Mouse (Mus musculus) right cerebral cortex, postnatal 36 days (tissue): Measurements from ENCODE around the gene Pth1r.
A peak's percentile ranks its signal among the peaks of the same experiment; 100 is the strongest.

Experiments used
- DNase-seq, 2 experiments: peaks; one replicate each; pipeline ENCODE4 v3.0.0; 2022; ENCODE audit warnings: low spot score in 2 of 2, mixed read lengths in 1 of 2

The Pth1r gene

DNA sequence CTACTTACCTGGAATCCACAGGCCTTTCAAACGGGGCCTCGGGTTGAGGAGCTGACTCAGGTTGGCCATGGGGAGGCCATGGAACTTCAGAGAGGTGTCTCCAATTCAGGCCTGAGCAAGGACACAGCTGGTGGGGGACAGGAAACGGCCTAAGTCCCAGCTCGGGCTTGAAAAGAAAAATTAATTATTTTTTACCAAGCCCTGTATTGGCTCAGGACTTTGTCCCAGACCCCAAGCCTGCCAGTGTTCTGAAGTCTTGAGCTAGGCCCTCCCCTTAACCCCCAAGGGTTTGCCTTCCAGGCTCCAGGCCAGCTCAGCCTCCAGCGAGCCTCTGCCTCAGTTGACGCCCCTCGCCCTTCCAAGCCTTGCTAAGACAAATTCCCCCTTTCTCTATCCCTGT is at the start of gene Pth1r:
TSS of gene Pth1r (minus strand) at position 185 of the 400 bp plus-strand sequence.
- no peak for DNase-seq

DNA sequence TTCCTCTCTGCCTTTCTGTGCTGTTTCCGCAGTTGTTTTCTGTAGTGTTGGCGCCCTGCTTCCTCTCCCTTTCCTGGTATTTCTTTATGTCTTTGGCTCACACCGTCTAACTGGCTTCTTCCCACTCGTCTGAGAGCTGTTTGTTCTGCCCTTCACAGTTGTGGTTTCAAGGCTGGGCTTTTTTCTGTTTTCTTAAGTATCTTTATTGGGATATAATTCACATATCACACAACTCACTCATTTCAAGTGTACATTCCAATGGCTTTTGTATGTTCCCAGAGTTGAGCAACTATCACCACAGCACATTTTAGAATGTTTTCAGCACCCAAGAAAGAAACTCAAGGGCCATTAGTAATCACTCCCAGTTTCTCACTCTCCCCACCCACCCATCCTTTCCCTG is 43.5 kb upstream of the Pth1r start:
- DNase-seq, result no peak

DNA sequence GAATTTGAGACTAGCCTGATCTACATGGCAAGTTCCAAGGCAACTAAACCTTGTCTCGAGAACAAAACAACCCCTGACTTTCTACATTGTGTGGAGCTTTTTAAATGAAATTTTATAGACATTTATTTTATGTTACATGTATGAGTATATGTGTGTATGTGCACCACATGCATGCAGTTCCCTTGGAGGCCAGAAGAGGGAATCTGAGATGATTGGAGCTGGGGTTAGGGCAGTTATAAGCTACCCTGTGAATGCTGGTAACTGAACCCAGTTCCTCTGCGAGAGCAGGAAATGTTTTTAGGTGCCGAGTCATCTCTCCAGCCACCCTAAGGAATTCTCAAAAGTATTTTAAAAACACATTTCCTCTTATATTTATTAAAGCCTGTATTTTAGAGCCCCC is 41.2 kb upstream of the Pth1r start:
- DNase-seq, result no peak

DNA sequence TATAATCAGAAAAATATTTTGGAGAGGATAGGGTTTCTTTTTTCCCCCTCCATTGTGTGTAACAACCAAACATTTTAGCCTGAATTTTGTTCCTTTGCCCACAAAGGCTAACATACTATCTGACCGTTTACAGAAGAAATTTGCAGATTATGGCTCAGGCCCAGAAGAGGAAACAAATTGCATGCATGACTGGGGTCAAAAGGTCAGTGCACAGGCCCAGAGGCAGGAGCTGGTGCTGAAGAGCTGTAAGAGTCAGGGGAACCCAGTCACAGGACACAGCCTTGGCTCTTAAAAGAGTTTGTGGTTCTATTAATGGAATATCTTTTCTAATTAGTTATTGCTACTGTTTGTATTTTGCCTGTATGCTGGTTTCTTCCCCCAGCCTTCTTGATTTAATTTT is 36.7 kb upstream of the Pth1r start:
- DNase-seq, result no peak

DNA sequence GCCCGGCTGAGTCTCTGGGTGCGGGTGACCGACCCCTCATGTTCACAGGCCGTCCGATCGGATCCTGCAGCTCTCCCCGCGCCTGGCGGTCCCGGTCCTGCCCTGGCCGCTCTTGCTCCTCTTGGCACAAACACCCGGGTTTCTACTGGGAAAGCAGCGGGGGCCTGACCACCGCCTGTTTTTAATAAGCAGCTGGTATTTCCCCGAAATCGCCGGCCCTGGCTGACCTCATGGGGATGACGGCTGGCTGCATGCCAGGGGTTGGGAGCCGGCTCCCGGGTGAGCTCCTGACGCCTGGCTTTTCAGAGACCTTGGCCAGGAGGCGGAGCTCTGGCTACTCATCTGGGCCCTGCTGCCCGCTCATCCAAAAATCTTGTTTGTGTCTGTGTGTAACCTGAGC is 34.8 kb upstream of the Pth1r start:
- peak; percentile 49 to 51 for DNase-seq

DNA sequence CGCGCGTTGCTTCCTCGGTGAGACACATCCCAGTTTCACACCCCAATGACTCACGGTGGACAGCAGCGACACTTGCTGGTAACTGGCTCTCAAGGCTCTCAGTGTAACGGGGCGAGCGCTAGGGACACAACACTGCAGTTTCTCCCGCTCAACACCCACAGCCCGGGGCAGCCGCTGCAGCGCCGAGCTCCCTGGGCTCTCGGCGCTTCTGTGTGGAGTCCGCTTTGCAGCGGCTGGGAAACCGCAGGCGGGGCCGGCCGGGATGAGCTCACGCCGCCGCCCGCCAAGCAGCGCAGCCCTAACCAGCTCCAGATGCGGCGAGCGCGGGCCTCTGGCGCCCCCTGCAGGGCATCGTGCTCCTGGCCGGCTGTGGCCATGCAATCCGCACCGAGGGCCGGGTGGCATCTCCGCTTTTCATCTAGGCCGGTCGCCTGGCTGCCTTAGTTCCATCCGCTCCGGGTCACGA is 34.3 kb upstream of the Pth1r start:
- peak; percentile 86 to 87 for DNase-seq

DNA sequence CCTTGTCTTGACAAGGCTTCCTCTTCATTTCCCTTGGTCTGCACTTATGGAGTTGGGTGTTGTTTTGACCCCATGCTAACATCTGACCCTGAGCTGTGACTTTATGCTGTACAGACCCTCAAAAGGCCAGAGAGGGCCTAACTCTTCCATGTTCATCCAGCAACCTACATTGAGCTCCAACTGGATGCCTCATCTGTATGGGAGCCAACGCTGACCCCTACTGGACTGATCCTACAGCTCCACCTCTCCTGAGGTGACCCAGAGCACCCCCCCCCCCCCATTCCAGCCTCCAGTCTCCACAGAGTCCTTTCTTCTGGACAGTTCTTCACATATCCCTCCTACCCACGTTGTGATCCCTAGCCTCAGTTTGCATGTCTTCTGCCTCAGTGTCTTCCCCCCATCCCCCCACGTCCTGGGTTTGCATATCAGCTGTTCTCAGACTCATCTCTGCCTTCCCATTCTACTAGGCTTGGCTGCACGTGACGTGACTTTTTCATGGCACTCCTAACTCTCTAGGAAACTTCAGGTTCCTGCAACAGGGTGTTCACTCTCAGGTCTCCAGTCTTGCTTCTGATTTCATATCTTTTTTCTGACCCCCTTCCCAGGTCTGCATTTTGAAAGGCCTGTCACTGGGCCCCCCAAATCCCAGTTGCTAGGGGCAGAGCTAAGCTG is 32.4 kb upstream of the Pth1r start:
- no peak for DNase-seq

DNA sequence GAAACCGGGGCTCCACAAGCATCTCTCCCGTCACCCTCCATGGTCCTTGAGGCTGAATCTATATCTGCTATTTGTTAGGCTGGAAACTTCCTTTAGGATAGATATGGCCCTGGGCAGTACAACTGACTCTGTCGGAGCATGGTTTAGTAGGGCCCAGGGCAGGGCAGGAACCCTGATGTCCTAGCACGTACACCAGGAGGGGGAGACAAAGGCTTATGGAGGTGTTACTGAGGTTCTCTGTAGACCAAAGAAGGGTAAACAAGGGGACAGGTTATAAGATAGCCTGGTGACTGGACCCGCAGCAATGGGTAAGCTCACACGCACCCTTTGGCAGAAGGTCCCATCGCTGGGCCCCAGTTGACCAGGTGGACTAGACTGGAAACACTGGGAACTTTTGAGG is 31.6 kb upstream of the Pth1r start:
- DNase-seq, result no peak

DNA sequence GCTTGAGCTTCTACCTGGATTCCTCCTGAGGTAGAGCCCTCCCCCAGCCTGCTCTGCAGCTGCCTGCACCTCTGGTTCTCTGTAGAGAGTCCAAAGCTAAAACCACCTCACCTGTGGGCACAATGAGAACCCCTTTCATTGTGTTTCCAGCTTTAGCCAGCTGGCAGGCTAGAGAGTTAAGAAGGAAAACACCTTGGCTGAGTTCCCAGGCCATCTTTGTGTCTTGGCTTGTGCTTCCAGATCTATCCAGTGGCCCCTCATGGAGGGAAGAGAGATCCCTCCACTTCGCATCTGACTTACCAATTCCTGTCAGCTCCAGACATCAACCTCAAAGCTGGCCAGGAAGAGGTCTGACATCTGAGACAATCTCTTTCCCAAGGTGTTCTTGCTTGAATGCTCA is 31.2 kb upstream of the Pth1r start:
- no peak for DNase-seq

DNA sequence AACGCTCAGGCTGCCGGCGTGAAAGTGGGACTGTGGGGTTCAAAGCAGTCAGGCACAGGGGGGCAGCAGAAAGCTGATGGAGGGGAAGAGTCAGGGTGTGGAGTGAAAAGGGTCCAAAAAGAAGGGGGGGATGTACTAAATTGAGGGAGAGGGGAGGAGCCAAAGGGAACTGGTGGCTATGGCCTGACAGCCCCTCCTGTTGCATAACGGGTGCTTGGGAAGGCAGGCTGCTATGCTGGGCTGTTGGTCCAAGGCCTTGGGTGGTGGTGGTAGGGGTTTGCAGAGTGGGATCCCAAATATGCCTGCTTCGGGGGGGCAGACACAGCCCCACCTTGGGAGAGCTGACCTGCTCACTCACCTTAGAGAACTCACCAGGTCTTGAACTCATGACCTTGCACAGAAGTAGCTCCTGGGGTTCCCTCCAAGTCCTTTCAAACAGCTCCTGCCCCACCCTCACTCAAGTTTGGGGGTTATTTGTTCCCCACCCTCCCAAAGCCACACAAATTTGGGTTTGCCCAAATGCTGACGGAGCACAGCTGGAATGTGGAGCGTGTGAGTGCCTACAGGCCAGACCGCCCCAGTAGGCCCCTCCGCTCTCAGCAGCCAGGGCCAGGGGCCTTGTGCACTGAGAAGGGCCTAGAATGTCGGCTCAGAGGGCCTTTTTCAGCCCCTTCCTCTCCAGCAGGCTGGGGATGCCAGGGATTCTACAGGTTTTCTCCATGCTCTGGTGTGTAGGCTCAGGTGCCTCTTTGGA is 28.5 kb upstream of the Pth1r start:
- no peak for DNase-seq

DNA sequence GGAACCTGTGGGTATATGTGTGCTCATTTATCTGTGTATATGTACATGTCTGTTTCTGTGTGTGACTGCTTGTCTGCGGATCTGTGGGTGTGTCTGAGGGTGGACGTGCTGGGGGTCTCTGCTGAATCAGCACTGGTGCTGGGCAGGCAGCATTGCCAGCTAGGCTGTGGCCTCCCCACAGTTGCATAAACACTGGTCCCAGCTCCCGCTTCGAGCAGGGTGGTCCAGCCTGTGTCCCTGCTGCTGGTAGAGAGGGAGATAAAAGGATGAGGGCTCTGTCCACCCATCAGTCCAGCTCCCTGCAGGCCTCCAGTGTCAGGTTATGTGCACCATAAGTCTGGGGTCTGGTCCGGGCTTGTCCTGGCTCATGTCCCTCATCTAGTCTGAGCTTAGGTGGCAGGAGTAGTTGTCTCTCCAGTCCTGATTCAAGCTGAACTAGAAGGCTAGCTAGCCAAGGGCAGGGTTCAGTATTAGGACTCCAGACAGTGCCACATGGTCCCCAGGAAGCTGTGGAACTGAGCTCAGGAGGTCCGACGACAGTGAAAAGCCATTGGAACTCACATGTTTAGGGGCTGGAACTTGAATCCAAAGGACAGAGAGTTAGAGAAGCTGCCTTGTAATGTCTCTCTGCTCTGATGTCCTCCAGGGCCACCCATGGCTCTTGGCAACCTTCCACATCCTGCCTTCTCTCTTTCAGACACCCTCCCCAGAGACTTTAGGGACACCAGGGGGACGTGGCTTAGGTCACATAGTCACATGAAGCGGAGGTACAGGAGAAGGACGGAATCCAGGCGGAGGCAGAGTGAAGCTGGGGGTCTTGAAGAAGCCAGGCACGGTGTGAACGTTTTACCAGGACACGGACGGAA is 27.7 kb upstream of the Pth1r start:
- no peak for DNase-seq

DNA sequence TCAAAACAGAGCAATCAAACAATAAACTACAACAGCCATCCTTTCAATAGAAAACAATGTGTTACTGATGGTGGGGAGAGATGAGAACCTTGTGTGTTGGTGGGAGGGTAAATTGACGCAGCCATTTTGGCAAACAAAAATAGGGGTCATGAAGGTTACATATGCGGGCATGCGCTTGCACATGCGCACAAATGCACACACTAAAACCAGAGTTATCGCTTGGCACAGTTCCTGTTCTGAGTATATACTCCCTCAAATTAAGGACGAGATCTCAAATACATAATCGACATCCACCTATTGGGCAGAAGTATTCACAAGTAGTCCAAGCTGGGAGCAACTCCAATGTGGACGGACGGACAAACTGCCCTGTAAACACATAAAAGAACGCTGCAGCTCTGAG is 25.4 kb upstream of the Pth1r start:
- DNase-seq, result no peak

DNA sequence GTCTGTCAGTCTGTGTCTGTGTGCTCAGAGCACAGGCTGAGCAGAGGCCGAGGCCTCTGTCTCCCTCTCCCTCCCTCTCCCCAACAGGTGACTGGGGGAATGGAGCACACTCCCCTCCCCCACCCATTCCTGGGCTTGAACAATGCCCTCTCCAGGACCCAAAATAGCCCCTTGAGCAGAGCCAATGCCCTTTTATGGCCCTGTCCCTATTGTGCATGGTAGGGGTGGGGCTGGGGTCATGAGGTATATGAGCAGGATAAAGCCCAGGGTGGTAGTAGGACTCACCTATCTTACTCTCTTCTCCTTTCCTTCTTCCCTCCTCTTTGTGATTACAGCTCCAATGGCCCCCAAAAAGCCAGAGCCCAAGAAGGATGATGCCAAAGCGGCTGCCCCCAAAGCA is 16.5 kb upstream of the Pth1r start:
- no peak for DNase-seq

DNA sequence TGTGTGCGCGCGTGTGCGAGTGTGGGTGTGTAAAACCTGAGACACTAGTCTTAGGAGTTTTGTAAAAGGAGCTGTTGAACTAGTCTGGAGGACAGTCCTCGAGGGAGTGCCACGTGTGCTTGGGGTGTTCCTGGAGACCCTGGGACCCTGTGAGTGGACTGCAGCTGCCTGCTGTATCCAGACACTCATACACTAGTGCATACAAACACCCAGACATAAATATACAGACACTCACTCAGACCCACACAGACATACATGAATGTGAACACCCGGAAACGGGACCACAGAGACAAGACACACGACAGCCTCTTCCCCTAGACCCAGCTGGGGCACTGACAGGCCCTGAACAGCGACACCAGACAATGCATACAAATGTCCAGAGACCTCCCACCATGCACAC is 15.8 kb upstream of the Pth1r start:
- DNase-seq, result no peak

DNA sequence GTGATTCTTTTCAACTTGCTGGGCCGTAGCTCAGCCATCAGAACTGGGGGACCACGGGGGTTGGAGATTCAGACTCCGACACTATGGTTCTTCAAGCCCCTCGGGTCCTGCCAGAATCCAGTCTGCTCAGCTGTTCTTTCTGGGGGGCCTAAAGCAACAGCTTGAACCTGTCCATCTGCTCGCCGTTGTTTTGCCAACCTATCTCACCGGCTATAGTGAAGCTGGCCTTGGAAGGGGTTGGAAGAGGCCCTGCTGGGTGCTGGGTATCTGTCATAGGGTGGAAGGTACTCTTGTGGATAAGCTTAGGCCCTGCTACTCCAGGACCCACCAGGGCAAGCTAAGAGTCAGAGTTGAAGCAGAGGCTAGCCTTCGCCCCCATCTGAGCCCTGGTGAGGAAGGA is 13.9 kb upstream of the Pth1r start:
- DNase-seq, result no peak

DNA sequence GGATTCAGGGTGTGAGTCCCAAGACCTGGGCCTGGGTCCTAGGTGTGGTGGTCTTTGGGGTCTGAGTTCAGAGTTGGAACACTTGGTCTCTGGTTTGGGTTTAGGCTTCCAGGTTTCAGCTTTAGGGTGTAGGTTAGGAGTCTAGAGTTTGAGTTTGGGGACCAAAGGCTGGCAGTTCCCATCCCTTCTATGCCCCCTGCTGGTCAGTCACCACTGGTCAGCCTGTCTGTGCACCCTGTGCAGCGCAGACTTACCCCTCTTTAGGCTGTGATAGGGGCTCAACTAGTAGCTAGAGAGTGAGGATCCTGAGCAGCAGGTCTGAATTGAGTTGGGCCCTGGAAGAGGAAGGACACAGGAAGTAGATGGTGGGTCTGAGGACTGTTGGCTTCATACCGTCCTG is 12.3 kb upstream of the Pth1r start:
- no peak for DNase-seq

DNA sequence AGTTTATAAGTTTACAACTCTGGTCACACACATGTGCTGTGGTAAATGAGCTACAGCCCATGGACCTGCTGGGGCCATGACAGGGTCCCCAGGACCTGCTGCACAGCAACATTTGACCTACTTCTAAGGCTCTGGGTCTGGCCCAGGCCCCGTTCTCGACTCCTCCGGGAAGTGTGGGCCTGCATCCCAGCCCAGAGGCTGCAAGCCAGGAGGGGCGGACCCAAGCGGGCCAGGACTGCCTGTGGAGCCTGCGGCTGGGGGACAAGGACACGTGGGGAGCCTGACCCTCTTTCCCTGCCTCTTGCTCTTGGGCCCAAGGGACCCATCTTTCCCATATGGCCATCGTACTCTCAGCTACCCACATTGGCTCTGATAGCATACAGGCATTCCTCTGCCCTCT is 11.7 kb upstream of the Pth1r start:
- peak; percentile 16 to 23 for DNase-seq

DNA sequence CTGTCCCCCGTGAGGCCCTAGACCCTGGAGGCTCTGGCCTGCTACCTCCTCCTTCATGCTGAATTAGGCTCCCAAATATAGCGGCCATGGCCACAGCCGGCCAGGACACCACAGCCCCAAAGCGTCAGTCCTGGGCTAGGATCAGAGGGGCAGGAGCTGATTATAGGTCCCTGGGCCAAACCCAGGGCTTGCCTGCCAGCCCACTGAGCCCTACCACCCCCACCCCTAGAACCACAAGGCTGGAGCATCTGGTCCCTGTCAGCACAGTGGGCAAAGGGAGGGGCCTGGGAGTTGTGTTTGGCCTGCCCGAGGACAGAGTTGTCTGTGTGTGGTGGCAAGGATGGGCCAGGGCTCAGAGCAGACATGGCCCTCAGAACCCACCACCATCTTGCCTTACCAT is 10.9 kb upstream of the Pth1r start:
- no peak for DNase-seq

DNA sequence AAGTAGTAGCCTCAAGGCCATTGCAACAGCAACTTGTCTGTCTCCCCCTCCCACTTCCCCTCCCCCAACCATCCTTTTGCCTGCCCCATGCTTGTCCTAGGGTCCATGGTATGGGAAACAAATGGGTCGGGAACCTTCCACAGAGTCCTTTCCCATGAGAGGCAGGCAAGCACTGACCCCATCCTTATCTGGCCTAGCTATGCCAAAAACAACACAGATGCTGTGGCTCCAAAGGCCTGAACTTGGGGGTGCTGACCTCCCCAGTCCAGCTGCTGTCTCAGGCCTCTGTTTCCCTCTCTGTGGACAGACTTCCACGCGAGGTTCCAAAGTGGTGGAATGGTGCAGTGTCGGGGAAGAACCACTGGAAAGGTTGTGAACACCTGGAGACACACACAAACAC is 6.8 kb upstream of the Pth1r start:
- no peak for DNase-seq

DNA sequence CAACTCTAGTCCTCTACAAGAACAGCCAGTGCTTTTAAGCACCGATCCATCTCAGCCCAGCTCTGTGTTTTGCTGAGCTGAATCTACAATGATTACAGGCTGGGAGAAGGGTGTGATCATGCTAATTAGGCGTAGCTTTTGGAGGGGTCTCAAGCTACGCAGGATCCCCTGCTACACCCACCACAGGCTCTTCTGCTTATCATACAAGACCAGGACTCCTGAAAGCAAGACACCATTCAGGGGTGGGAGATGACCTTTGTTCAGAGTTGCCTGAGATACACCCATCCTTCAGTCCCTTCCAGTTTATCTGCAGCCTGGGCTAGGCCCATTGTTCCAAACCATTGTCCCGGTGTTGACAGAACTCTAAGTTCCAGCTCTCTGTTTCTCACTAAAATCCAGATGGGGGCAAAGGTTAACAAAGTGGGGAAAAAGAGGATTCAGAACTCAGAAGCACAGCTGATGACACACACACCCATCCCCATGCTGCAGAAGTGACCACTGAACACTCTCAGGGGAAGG is 6.0 kb upstream of the Pth1r start:
- DNase-seq, result no peak

DNA sequence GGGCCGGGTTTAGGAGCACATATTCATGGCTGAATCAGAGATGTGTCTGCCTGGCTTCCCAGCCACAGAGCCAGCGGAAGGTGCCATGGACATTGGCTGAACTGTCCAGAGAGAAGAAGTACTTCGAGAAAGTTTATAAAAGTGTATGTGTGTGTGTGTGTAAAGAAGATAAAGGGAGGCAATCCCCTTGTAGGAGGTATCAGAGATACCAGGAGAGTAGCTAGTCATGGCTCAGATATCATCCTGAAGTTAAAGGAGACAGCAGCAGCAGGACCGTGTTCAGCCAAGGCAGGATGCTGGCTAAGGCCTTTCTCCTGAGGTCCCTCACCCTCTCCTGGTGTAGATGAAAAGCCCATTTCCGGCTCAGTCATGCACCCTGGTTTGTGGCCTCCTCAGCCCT is 4.5 kb upstream of the Pth1r start:
- no peak for DNase-seq

DNA sequence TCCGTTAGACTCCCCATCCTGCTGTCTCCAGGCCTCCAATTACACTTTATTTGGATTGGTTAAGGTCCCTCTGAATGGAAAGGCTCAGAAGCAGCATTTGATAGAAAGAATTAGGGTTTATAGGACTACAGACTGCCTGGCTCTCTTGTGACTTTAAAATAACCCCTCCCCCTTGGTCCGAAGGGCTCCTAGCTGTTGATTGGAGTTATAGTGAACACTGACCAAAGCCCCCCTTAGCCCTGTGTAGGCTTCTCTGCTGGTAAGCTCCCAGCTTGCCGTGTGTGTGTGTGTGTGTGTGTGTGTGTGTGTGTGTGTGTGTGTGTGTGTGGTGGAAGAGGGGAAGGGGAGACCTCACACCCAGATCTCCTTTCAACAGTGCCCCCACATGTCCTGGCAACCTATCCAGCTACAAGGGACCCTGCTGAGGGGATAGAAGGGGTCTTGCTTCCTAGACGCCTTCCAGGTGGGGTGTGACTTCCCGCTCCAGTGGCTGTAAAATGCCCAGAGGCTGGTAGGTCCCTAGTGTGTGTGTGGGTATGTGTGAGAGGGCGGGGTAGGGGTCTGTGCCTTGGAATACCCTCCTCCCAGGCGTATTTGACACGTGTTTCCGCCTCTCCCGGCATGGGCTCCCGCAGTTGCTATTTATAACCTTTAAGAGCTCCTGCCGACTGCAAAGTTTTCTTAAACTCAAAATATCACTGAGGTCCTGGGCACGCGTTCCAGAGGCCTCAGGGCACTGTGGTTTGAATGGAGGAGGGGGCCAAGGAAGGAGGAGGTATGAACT is 3.7 kb upstream of the Pth1r start:
- DNase-seq, result no peak
